Mouse (Mus musculus): ENCODE data around the gene Ccdc88c.

Gene Ccdc88c

GRCm38 (mm10) chr12:100941361-100941760 lies 87.5 kb downstream of the Ccdc88c start:
- in situ Hi-C loops (cut with MboI, MseI), result no loop called here

GRCm38 (mm10) chr12:100937441-100938360 lies 91.2 kb downstream of the Ccdc88c start:
- in situ Hi-C loops (cut with MboI, MseI), result no loop called here

- in situ Hi-C loops (cut with MboI, MseI), result no loop called here
Observed at GRCm38 (mm10) chr12:100936737-100937136, 92.1 kb downstream of the Ccdc88c start.

- in situ Hi-C loops (cut with MboI, MseI), result no loop called here
Observed at GRCm38 (mm10) chr12:100936116-100936515, 92.7 kb downstream of the Ccdc88c start.

GRCm38 (mm10) chr12:100934796-100935195 lies 94.1 kb downstream of the Ccdc88c start:
- in situ Hi-C loops (cut with MboI, MseI), result no loop called here

- in situ Hi-C loops (cut with MboI, MseI), result no loop called here
Observed at GRCm38 (mm10) chr12:100931653-100932052, 97.2 kb downstream of the Ccdc88c start.

- in situ Hi-C loops (cut with MboI, MseI), result loop anchor here (5.0 kb wide), 1 partner anchor 76 kb away; no protein-coding TSS in a partner anchor
Observed at GRCm38 (mm10) chr12:100928286-100928685, 100.6 kb downstream of the Ccdc88c start.

GRCm38 (mm10) chr12:100925644-100926619 lies 102.9 kb downstream of the Ccdc88c start:
- in situ Hi-C loops (cut with MboI, MseI), result loop anchor here (5.0 kb wide), 1 partner anchor 74 kb away; no protein-coding TSS in a partner anchor

GRCm38 (mm10) chr12:100924646-100925339 lies 104.1 kb downstream of the Ccdc88c start:
- in situ Hi-C loops (cut with MboI, MseI), result loop anchor here (5.0 kb wide), 1 partner anchor 72 kb away; no protein-coding TSS in a partner anchor

- in situ Hi-C loops (cut with MboI, MseI), result loop anchor here in 1 of 2 experiments (5.0 kb wide), 1 partner anchor 188 kb away; no protein-coding TSS in a partner anchor
Observed at GRCm38 (mm10) chr12:100910731-100911130, 118.1 kb downstream of the Ccdc88c start.

GRCm38 (mm10) chr12:100909765-100910164 lies 119.1 kb downstream of the Ccdc88c start:
- in situ Hi-C loops (cut with MboI, MseI), result loop anchor here in 1 of 2 experiments (5.0 to 10.0 kb wide), 2 partner anchors 187 to 1275 kb away; no protein-coding TSS in a partner anchor

- in situ Hi-C loops (cut with MboI, MseI), result loop anchor here in 1 of 2 experiments (10.0 kb wide), 1 partner anchor 1274 kb away; no protein-coding TSS in a partner anchor
Observed at GRCm38 (mm10) chr12:100908298-100909034, 120.4 kb downstream of the Ccdc88c start.

GRCm38 (mm10) chr12:100907598-100908297 lies 121.1 kb downstream of the Ccdc88c start, which contains the start of gene Gpr68:
Gene Gpr68, minus strand, starts transcription at chr12:100908198.
- in situ Hi-C loops (cut with MboI, MseI), result loop anchor here in 1 of 2 experiments (10.0 kb wide), 1 partner anchor 1273 kb away; no protein-coding TSS in a partner anchor

- in situ Hi-C loops (cut with MboI, MseI), result loop anchor here in 1 of 2 experiments (10.0 kb wide), 1 partner anchor 1272 kb away; no protein-coding TSS in a partner anchor
Observed at GRCm38 (mm10) chr12:100906861-100907260, 122.0 kb downstream of the Ccdc88c start.

GRCm38 (mm10) chr12:100903761-100904160 lies 125.1 kb downstream of the Ccdc88c start:
- in situ Hi-C loops (cut with MboI, MseI), result loop anchor here in 1 of 2 experiments (10.0 kb wide), 1 partner anchor 1269 kb away; no protein-coding TSS in a partner anchor

- in situ Hi-C loops (cut with MboI, MseI), result loop anchor here in 1 of 2 experiments (10.0 kb wide), 1 partner anchor 1267 kb away; no protein-coding TSS in a partner anchor
Observed at GRCm38 (mm10) chr12:100901386-100901785, 127.5 kb downstream of the Ccdc88c start.

GRCm38 (mm10) chr12:100900901-100901300 lies 128.0 kb downstream of the Ccdc88c start:
- in situ Hi-C loops (cut with MboI, MseI), result loop anchor here in 1 of 2 experiments (10.0 kb wide), 1 partner anchor 1266 kb away; no protein-coding TSS in a partner anchor

GRCm38 (mm10) chr12:100899111-100899640 lies 129.7 kb downstream of the Ccdc88c start:
- in situ Hi-C loops (cut with MboI, MseI), result loop anchor here in 1 of 2 experiments (5.0 kb wide), 1 partner anchor 93 kb away; no protein-coding TSS in a partner anchor
